Mouse (Mus musculus) T-helper 1 cell (primary cell): ENCODE measurements around the gene Phf20.

Source experiments
- in situ Hi-C: fragments of 300-600 bp; cut with MboI, MseI; formaldehyde crosslinking; loops from one replicate; pipeline ENCODE4 v1.15.1; 2025; ENCODE audit warnings: high pct_unique_total_duplicates

Gene Phf20

GRCm38 (mm10) chr2:156196302-156197128, at the start of gene Phf20:
Gene Phf20, plus strand, starts transcription at chr2:156196466.
- in situ Hi-C loops = no loop called here

- in situ Hi-C loops = no loop called here
Measured at GRCm38 (mm10) chr2:156147316-156147915, 48.9 kb upstream of the Phf20 start.

GRCm38 (mm10) chr2:156151538-156151937, 44.7 kb upstream of the Phf20 start:
- in situ Hi-C loops = no loop called here

DNA sequence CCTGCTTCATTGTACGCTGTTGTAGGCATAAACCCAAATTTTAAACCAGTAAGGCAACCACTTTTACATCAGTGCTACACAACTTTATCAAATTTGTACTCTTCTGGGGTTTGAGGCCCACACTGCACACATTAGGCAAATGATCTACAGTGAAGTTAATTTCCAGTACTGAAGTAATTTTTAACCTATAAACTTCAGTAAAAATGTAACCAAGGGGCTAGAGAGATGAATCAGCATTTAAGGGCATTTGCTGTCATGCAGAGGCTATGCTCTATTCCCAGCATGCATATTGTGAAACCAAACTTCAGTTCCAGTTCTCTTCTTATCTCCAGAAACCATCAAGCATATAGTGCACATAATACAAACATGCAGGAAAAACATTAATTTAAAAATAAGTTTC, 30.8 kb upstream of the Phf20 start:
- in situ Hi-C loops = no loop called here

GRCm38 (mm10) chr2:156166557-156166956, 29.7 kb upstream of the Phf20 start:
- in situ Hi-C loops = no loop called here

GRCm38 (mm10) chr2:156177079-156177478, 19.2 kb upstream of the Phf20 start:
- in situ Hi-C loops = no loop called here

- in situ Hi-C loops = no loop called here
Measured at GRCm38 (mm10) chr2:156177651-156178050, 18.6 kb upstream of the Phf20 start.

- in situ Hi-C loops = no loop called here
Measured at GRCm38 (mm10) chr2:156179046-156179795, 17.0 kb upstream of the Phf20 start.

GRCm38 (mm10) chr2:156179796-156180093, 16.5 kb upstream of the Phf20 start:
- in situ Hi-C loops = no loop called here

- in situ Hi-C loops = no loop called here
Measured at GRCm38 (mm10) chr2:156180094-156180821, 16.0 kb upstream of the Phf20 start, which contains the start of gene Rbm39. Gene Rbm39, minus strand, starts transcription at chr2:156180238.

DNA sequence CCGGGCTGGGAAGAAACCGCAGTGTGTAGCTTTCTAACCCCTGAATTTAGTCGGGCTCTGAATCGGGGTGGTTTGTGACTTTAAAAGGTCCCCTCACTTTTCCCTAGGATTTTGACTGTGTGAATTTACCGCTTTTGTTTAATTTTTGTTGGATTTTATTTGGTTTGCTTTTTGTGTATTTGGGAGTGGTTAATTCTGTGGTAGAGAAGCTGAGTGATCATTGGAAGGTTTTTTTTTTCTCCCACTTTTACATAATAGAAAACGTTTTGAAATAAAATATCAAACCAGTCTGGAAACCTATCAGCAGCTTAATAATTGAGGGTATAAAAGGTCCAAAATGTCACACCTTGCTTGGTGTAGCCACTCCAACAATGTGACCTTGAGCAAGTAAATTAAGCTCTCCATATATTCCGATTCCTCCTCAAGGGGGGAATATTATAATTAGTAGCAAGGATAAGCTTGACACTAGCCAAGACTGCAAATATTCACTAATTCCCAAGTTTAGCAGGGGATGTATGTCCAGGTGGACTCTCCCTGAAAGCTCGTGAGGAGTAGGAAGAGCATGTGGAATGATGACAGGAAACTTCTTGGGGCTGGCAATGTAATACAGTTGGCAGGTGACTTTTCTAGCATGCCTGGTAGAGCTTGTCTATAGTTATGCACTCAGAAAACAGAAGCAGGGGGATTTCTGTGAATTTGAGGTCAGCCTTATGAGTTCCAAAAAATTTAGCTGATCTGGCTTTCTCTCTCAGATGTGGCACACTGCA, 15.3 kb upstream of the Phf20 start:
- in situ Hi-C loops = no loop called here

GRCm38 (mm10) chr2:156181592-156181991, 14.7 kb upstream of the Phf20 start:
- in situ Hi-C loops = no loop called here

GRCm38 (mm10) chr2:156189241-156189640, 7.0 kb upstream of the Phf20 start:
- in situ Hi-C loops = loop anchor here (5.0 kb wide), 2 partner anchors 83 to 808 kb away; no protein-coding TSS in a partner anchor

DNA sequence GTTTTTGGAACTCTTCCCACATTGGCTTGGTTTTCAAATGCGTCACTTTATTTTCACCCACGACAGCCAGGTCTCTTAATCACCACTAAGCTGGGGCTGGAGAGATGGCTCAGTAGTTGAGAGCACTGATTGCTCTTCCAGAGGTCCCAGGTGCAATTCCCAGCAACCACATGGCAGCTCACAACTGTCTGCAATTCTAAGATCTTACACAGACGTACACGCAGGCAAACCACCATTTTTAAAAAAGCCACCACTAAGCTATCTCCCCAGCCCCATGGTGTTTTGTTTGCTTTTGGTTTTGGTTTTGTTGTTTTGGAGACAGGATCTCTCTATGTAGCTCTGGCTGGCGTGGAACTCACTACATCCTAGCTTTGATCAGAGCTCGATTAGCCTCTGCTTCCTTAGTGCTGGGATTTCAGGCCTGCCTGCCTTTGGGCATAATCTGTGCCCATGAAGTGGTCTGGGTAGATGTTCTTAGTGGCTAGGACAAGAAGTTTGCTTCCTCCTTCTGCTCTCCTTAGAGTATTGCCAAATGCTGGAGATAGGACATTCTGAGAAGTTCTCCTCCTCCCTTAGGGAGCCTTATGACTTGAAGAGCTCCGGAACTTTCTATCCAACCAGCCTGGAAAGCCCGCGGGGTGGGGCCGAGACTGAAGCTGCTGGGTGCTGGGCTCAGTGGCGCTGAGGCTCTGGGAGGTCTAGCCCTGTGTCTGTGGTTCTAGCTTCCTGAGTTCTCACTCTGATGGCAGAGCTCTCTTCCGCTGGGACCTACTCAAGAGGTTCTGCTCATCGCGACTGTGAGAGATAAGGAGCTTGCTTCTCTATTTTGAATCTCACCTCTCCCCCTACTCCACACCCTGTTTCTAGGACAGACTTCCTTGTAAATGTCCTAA, 6.0 kb upstream of the Phf20 start:
- in situ Hi-C loops = no loop called here

DNA sequence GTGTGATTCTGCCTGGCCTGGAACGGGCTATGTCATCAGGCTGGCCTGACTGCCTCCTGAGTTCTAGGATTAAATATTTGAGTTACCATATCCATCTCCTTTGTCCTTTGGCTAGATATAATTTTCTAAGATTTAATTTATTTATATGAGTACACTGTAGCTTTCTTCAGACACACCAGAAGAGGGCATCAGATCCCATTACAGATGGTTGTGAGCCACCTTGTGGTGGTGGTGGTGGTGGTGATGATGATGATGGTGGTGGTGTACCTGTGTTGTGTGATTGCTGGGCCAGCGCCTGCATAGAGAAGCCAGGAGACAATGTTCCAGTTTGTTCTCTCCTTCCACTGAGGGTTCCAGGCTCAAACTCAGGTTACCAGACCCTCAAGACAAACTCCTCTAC, 4.7 kb upstream of the Phf20 start:
- in situ Hi-C loops = no loop called here

DNA sequence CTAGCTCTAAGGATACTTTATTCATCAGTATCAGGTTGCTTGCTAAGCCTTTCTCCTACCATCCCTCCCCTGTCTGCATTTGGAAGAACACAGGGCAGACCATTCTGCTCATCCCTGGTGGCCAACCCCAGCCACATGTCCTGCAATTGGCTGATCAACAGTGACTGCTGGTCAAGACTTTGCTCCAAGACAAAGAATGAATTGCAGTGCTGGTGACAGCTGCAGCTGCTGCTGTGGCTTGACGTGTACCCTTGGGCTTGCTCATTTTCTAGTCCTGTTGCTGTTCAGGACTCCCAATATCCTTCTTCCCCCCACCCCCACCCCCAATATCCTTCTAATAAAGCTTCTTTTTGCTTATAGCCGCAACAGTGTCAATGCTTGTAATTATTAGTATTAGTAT, 4.2 kb upstream of the Phf20 start:
- in situ Hi-C loops = no loop called here

- in situ Hi-C loops = no loop called here
Measured at GRCm38 (mm10) chr2:156193066-156193862, 3.0 kb upstream of the Phf20 start.

DNA sequence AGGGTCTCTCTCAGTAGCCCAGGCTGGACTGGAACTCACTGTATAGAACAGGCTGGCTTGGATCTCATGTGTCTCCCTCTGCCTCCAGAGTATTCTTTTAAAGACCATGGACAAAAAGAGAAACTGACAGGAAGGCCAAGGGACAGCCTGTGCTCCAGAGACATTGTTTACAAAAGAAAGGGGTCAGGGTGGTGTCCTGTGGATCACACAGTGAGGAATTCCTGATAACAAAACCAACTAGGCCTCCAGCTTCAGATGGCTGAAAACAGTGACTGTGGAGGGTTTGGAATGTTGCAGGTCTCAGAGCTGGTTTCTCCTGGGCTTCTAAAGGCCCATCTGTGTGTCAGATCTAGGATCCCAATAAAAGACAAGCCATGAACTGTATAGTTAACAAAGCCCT, 1.7 kb upstream of the Phf20 start:
- in situ Hi-C loops = no loop called here
